Mouse (Mus musculus) lung, postnatal 0 days (tissue): ENCODE results near the gene Card11. TPM values are rescaled to one million over a fixed set of nuclear protein-coding genes. Genes with fewer than 3 reads are reported as not detected.

Experiments used
- ATAC-seq: fragments of 200-750 bp; cut with Nextera tagmentation; 2 replicates; pipeline ENCODE4 v1.8.0; 2017; ENCODE audit warnings: moderate library complexity
- DNase-seq: peaks from one replicate; pipeline ENCODE4 v3.0.0-alpha.2; 2016; ENCODE audit warnings: low spot score
- H3K27ac ChIP-seq: fragments of 300-500 bp; sonication (generic); 2 replicates; pipeline ENCODE4 v1.5.1; 2014; ENCODE audit warnings: antibody characterized with exemption, mild to moderate bottlenecking, low read length, mixed read lengths
- H3K27me3 ChIP-seq: fragments of 300-500 bp; sonication (generic); replicated peaks from 2 replicates; pipeline ENCODE4 v1.6.1; 2014; ENCODE audit warnings: low read length, mixed read lengths; ENCODE audit not compliant: insufficient read depth
- H3K36me3 ChIP-seq: fragments of 300-500 bp; sonication (generic); 2 replicates; pipeline ENCODE4 v1.6.1; 2014; ENCODE audit warnings: low read length, mixed read lengths; ENCODE audit not compliant: insufficient read depth
- H3K4me1 ChIP-seq: fragments of 300-500 bp; sonication (generic); 2 replicates; pipeline ENCODE4 v1.6.1; 2014; ENCODE audit warnings: antibody characterized with exemption, low read depth, low read length, mixed read lengths; ENCODE audit not compliant: insufficient read depth
- H3K4me2 ChIP-seq: fragments of 300-500 bp; sonication (generic); replicated peaks from 2 replicates; pipeline ENCODE4 v1.6.1; 2014; ENCODE audit warnings: low read depth, mild to moderate bottlenecking, low read length, moderate library complexity, mixed read lengths
- H3K4me3 ChIP-seq: fragments of 300-500 bp; sonication (generic); 2 replicates; pipeline ENCODE4 v1.5.1; 2014; ENCODE audit warnings: low read depth, low read length
- H3K9ac ChIP-seq: fragments of 300-500 bp; sonication (generic); replicated peaks from 2 replicates; pipeline ENCODE4 v1.6.1; 2014; ENCODE audit warnings: low read depth, mild to moderate bottlenecking
- H3K9me3 ChIP-seq: fragments of 300-500 bp; sonication (generic); 2 replicates; pipeline ENCODE4 v1.6.1; 2016; ENCODE audit warnings: low read length, mixed read lengths
- CTCF ChIP-seq: IDR thresholded peaks from 2 replicates; pipeline ENCODE4 v1.5.1; 2016; ENCODE audit warnings: antibody characterized with exemption, mild to moderate bottlenecking
- EP300 ChIP-seq: IDR thresholded peaks from 2 replicates; pipeline ENCODE4 v1.6.1; 2016; ENCODE audit warnings: antibody characterized with exemption, mild to moderate bottlenecking, control low read depth
- WGBS: fragments of 180-500 bp; shearing (Covaris S2); extraction: QIAGEN DNeasy Blood & Tissue Kit; methylation state at CpG from one replicate; pipeline ENCODE4 v1.1.7; 2014; 5-methylcytosine and 5-hydroxymethylcytosine counted together
- polyA plus RNA-seq: library from polyadenylated mRNA; unstranded; fragments of >200 nt; fragmentation: Nextera tagmentation; extraction: Ambion mirVana; gene quantifications from 2 replicates; pipeline ENCODE4 v1.2.1, GENCODE M21; 2015

Card11 gene
- polyA plus RNA-seq, 1 experiment from 2014 or later = 2.1 TPM

GRCm38 (mm10) chr5:140999178-140999672 is 1.2 kb downstream of the Card11 start:
- Histone ChIP-seq H3K4me3 (no peak overlapping the region), H3K9me3 (no peaks in the 10 kb centered on the region), H3K9ac (no peak overlapping the region), H3K4me1 (no peaks in the 10 kb centered on the region), H3K27ac (no peak overlapping the region), H3K27me3 (no peaks in the 10 kb centered on the region), H3K36me3 (no peaks in the 10 kb centered on the region), H3K4me2 (no peak overlapping the region)
- TF ChIP-seq EP300 = no peak
- no peak for TF ChIP-seq CTCF
- 65% methylated on average over 7 of the region's 7 CpGs for WGBS
- DNase-seq (no peak), ATAC-seq (no peak)

- ATAC-seq (no peak), DNase-seq (no peak)
- Histone ChIP-seq H3K9me3 (no peaks in the 10 kb centered on the region), H3K27ac (no peak overlapping the region), H3K9ac (no peak overlapping the region), H3K36me3 (no peaks in the 10 kb centered on the region), H3K4me3 (no peak overlapping the region), H3K4me1 (no peaks in the 10 kb centered on the region), H3K4me2 (no peak overlapping the region), H3K27me3 (no peaks in the 10 kb centered on the region)
- 74% methylated on average over 4 of the region's 4 CpGs for WGBS
- TF ChIP-seq CTCF (peak; percentile 29), EP300 (no peak)
These were observed 2.6 kb downstream of the Card11 start for GRCm38 (mm10) chr5:140997767-140998166.

- DNase-seq = peak; percentile 7
- no peaks in the 10 kb centered on the region for H3K4me1 ChIP-seq
- ATAC-seq = no peak
- WGBS = 61% methylated on average over 11 of the region's 11 CpGs
- TF ChIP-seq EP300 (no peak), CTCF (no peak)
- no peak overlapping the region for H3K4me3 ChIP-seq
- no peak overlapping the region for H3K27ac ChIP-seq
- no peaks in the 10 kb centered on the region for H3K36me3 ChIP-seq
- no peaks in the 10 kb centered on the region for H3K27me3 ChIP-seq
- H3K4me2 ChIP-seq = no peak overlapping the region
- H3K9ac ChIP-seq = no peak overlapping the region
- no peaks in the 10 kb centered on the region for H3K9me3 ChIP-seq
These were observed 8.0 kb downstream of the Card11 start for GRCm38 (mm10) chr5:140992093-140993070.

GRCm38 (mm10) chr5:140985311-140986050 is 14.9 kb downstream of the Card11 start:
- H3K9me3 ChIP-seq = no peaks in the 10 kb centered on the region
- H3K27ac ChIP-seq = no peak overlapping the region
- 85% methylated on average over 9 of the region's 9 CpGs for WGBS
- H3K4me2 ChIP-seq = no peak overlapping the region
- no peaks in the 10 kb centered on the region for H3K36me3 ChIP-seq
- no peak for DNase-seq
- H3K4me3 ChIP-seq = no peak overlapping the region
- no peak for ATAC-seq
- no peak overlapping the region for H3K9ac ChIP-seq
- no peaks in the 10 kb centered on the region for H3K27me3 ChIP-seq
- no peak for TF ChIP-seq CTCF
- TF ChIP-seq EP300 = no peak
- H3K4me1 ChIP-seq = no peaks in the 10 kb centered on the region

- no peak for DNase-seq
- ATAC-seq = no peak
These were observed 19.0 kb downstream of the Card11 start for GRCm38 (mm10) chr5:140981370-140981805.

GRCm38 (mm10) chr5:140980783-140981182 is 19.6 kb downstream of the Card11 start:
- no peak overlapping the region for H3K9ac ChIP-seq
- no peak overlapping the region for H3K4me3 ChIP-seq
- no peaks in the 10 kb centered on the region for H3K4me1 ChIP-seq
- TF ChIP-seq EP300 (no peak), CTCF (no peak)
- no peak overlapping the region for H3K4me2 ChIP-seq
- WGBS = 65% methylated on average over 5 of the region's 5 CpGs
- ATAC-seq = no peak
- DNase-seq = no peak
- no peaks in the 10 kb centered on the region for H3K36me3 ChIP-seq
- H3K9me3 ChIP-seq = no peaks in the 10 kb centered on the region
- H3K27ac ChIP-seq = no peak overlapping the region
- H3K27me3 ChIP-seq = no peaks in the 10 kb centered on the region

More at GRCm38 (mm10) chr5:140981370-140981805, 19.0 kb downstream of the Card11 start:
- no peak overlapping the region for H3K4me3 ChIP-seq
- no peak overlapping the region for H3K4me2 ChIP-seq
- TF ChIP-seq CTCF = no peak
- no peak for TF ChIP-seq EP300
- 20% methylated on average over 6 of the region's 6 CpGs for WGBS
- no peak overlapping the region for H3K9ac ChIP-seq
- H3K27ac ChIP-seq = no peak overlapping the region
- no peaks in the 10 kb centered on the region for H3K27me3 ChIP-seq
- no peaks in the 10 kb centered on the region for H3K9me3 ChIP-seq
- no peaks in the 10 kb centered on the region for H3K4me1 ChIP-seq
- H3K36me3 ChIP-seq = no peaks in the 10 kb centered on the region
